Mouse (Mus musculus): ENCODE measurements around the gene Unc80. TPM values are rescaled to one million over a fixed set of nuclear protein-coding genes. Genes with fewer than 3 reads are reported as not detected.
"Not testable (repeated sequence)": the region's sequence is repeated elsewhere in the genome, so short reads cannot be mapped to it uniquely, and the experiment has no call there.

Gene Unc80
- polyA plus RNA-seq, 1 experiment from 2014 or later = 0.14 TPM

GRCm38 (mm10) chr1:66692308-66692707 lies 224.1 kb downstream of the Unc80 start:
- Histone ChIP-seq H3K27ac (ENCODE audit: poor library complexity, severe bottlenecking) (no peak overlapping the region), H3K4me1 (replicated peaks) (no peaks in the 10 kb centered on the region), H3K9ac (no peak overlapping the region), H3K9me3 (replicated peaks) (no peaks in the 10 kb centered on the region), H3K36me3 (no peaks in the 10 kb centered on the region), H3K27me3 (replicated peaks) (no peaks in the 10 kb centered on the region), H3K4me3 (no peak overlapping the region), H3K4me2 (no peak overlapping the region)
- 34% methylated on average over 1 of the region's 1 CpGs for WGBS
- no peak for ATAC-seq (ENCODE audit: insufficient number of reproducible peaks, low FRiP score)

DNA sequence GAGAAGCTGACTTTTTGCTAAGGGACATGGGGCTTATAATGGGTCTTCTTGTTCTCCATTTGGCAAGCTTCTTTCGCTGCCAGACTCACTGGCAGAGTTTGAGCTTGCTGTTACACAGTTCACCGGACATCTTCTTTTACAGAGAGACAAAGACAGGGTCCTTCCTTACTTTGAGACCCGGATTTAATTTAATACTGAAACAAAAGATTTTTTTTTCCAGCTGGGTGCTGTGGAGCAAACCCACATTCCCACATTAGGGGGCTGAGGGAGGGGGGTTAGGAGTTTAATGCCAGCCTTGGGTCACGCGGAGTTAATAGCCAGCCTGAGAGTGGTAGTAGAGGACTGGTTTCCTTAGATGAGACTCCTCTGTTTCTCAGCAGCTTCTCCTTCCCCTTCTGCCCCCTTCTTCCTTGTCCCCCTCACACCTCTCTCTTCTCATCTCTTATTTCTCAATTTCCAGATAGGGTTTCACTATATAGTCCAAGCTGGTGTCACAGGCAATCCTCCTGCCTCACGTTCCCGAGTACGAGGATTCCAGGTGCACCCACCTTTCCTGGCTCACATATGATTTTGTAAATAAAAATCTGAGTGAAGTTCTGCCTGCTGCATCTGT lies 224.7 kb downstream of the Unc80 start:
- H3K4me2 ChIP-seq = no peak overlapping the region
- no peaks in the 10 kb centered on the region for H3K4me1 ChIP-seq (replicated peaks)
- H3K9ac ChIP-seq = no peak overlapping the region
- no peaks in the 10 kb centered on the region for H3K27me3 ChIP-seq (replicated peaks)
- H3K4me3 ChIP-seq = no peak overlapping the region
- no peaks in the 10 kb centered on the region for H3K9me3 ChIP-seq (replicated peaks)
- no peak overlapping the region for H3K27ac ChIP-seq (ENCODE audit: poor library complexity, severe bottlenecking)
- H3K36me3 ChIP-seq = no peaks in the 10 kb centered on the region
- ATAC-seq (ENCODE audit: insufficient number of reproducible peaks, low FRiP score) = no peak
- WGBS = 83% methylated on average over 8 of the region's 8 CpGs

GRCm38 (mm10) chr1:66694266-66694665 lies 226.1 kb downstream of the Unc80 start:
- no peak for ATAC-seq (ENCODE audit: insufficient number of reproducible peaks, low FRiP score)
- Histone ChIP-seq H3K27ac (ENCODE audit: poor library complexity, severe bottlenecking) (no peak overlapping the region), H3K4me1 (replicated peaks) (no peaks in the 10 kb centered on the region), H3K4me2 (no peak overlapping the region), H3K9me3 (replicated peaks) (no peaks in the 10 kb centered on the region), H3K9ac (no peak overlapping the region), H3K27me3 (replicated peaks) (no peaks in the 10 kb centered on the region), H3K4me3 (no peak overlapping the region), H3K36me3 (no peaks in the 10 kb centered on the region)
- 55% methylated on average over 5 of the region's 5 CpGs for WGBS

- Histone ChIP-seq H3K36me3 (no peaks in the 10 kb centered on the region), H3K9ac (no peak overlapping the region), H3K27ac (ENCODE audit: poor library complexity, severe bottlenecking) (no peak overlapping the region), H3K9me3 (replicated peaks) (no peaks in the 10 kb centered on the region), H3K4me1 (replicated peaks) (no peaks in the 10 kb centered on the region), H3K27me3 (replicated peaks) (no peaks in the 10 kb centered on the region), H3K4me3 (no peak overlapping the region), H3K4me2 (peak overlapping the region; percentile 7; the same call in 1 of the 2 replicates)
- 46% methylated on average over 7 of the region's 7 CpGs for WGBS
- no peak for ATAC-seq (ENCODE audit: insufficient number of reproducible peaks, low FRiP score)
Observed at GRCm38 (mm10) chr1:66695296-66695695, 227.1 kb downstream of the Unc80 start.

- peaks cover 13% of the 10 kb centered on the region for H3K4me1 ChIP-seq (replicated peaks)
- not testable (repeated sequence) for H3K36me3 ChIP-seq; H3K27ac ChIP-seq (ENCODE audit: poor library complexity, severe bottlenecking); ATAC-seq (ENCODE audit: insufficient number of reproducible peaks, low FRiP score); H3K4me3 ChIP-seq; H3K9me3 ChIP-seq (replicated peaks); H3K4me2 ChIP-seq; H3K27me3 ChIP-seq (replicated peaks); H3K9ac ChIP-seq
- WGBS = 89% methylated on average over 10 of the region's 10 CpGs
Observed at GRCm38 (mm10) chr1:66699630-66700029, 231.5 kb downstream of the Unc80 start.

DNA sequence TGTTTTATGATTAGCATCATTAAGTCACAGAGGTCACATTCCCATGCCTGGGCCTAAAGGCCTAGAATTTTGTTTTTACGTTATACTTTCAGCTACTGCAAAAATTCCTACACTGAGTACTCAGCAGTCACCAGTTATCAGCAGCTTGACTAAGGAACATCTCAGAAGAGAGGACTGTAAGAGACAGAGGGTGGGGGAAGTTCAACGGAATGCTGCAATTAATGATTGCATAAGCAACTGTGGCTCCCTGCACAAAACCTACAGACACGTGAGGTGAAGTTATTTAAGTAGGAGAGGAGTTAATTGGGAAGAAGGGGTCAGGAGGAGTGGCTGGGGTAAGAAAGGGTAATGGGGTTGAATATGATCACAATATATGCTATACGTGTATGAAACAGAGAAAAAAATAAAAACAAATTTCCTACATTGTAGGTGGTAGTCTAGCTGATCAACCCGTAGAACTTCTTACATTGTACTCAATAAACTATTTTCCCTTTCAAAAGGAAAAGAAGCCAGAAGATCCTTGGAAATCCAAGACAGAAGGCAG lies 232.1 kb downstream of the Unc80 start:
- no peak overlapping the region for H3K27ac ChIP-seq (ENCODE audit: poor library complexity, severe bottlenecking)
- H3K4me1 ChIP-seq (replicated peaks) = peaks cover 14% of the 10 kb centered on the region
- 48% methylated on average over 5 of the region's 5 CpGs for WGBS
- peak overlapping the region; percentile 74 for H3K4me2 ChIP-seq
- H3K4me3 ChIP-seq = peak overlapping the region; percentile 74
- H3K27me3 ChIP-seq (replicated peaks) = no peaks in the 10 kb centered on the region
- H3K9me3 ChIP-seq (replicated peaks) = no peaks in the 10 kb centered on the region
- H3K36me3 ChIP-seq = no peaks in the 10 kb centered on the region
- H3K9ac ChIP-seq = no peak overlapping the region
- peak; percentile 10; the same call in 1 of the 2 replicates for ATAC-seq (ENCODE audit: insufficient number of reproducible peaks, low FRiP score)

GRCm38 (mm10) chr1:66700693-66701575 lies 232.8 kb downstream of the Unc80 start, which contains the start of gene Rpe:
Gene Rpe (plus strand): TSS chr1:66700831.
- under 1% methylated on average over 73 of the region's 73 CpGs for WGBS
- H3K9me3 ChIP-seq (replicated peaks) = no peaks in the 10 kb centered on the region
- H3K9ac ChIP-seq = peak within 1 kb of the TSS; percentile 85
- H3K27ac ChIP-seq (ENCODE audit: poor library complexity, severe bottlenecking) = peak within 1 kb of the TSS; percentile 57
- peak within 1 kb of the TSS; percentile 74 for H3K4me2 ChIP-seq
- no peaks in the 10 kb centered on the region for H3K27me3 ChIP-seq (replicated peaks)
- peak; percentile 100 for ATAC-seq (ENCODE audit: insufficient number of reproducible peaks, low FRiP score)
- peaks cover 14% of the 10 kb centered on the region for H3K4me1 ChIP-seq (replicated peaks)
- H3K4me3 ChIP-seq = peak within 1 kb of the TSS; percentile 74
- H3K36me3 ChIP-seq = no peaks in the 10 kb centered on the region

GRCm38 (mm10) chr1:66701576-66701940 lies 233.4 kb downstream of the Unc80 start:
- WGBS = 27% methylated on average over 2 of the region's 2 CpGs
- Histone ChIP-seq H3K9me3 (replicated peaks) (no peaks in the 10 kb centered on the region), H3K27ac (ENCODE audit: poor library complexity, severe bottlenecking) (no peak overlapping the region)

DNA sequence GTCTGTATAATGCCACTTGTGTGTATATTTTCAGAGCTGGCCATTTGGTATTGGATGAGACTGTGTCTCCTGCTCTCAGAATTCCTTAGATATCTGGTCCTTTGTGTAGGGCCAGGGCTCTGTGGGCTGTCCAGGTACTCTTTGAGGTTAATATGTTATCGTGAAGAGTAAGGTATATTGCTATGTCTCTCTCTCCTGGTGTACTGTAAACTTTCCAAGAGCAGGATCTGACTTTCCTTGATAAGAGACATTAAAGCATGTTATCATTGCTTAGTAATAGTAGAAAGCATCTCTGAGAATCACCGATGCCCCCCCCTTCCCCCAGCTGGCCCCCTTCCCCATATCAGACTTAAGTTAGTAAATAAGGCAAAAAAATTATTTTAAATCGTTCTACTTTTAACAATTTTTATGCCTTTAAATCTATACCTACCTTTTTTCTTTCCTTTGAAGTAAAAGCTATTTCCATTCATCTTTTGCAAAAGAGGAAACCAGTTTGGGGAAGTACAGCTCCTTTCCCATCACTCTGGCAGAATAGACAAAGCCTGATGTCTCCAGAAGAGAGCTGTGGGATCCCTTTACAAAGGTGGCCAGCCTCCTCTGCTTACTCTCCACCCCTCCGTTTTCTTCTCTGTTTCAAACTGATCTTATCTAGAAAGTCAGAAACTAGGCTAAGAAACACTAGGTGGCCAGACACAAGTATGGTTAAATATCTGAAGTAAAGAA lies 234.6 kb downstream of the Unc80 start:
- H3K4me2 ChIP-seq = no peak overlapping the region
- 73% methylated on average over 4 of the region's 4 CpGs for WGBS
- H3K9ac ChIP-seq = no peak overlapping the region

More at GRCm38 (mm10) chr1:66701576-66701940, 233.4 kb downstream of the Unc80 start:
- peak overlapping the region; percentile 74 for H3K4me2 ChIP-seq
- H3K36me3 ChIP-seq = peaks cover 3% of the 10 kb centered on the region
- ATAC-seq (ENCODE audit: insufficient number of reproducible peaks, low FRiP score) = no peak
- H3K9ac ChIP-seq = peak overlapping the region; percentile 85
- H3K4me3 ChIP-seq = peak overlapping the region; percentile 74
- no peaks in the 10 kb centered on the region for H3K27me3 ChIP-seq (replicated peaks)
- peaks cover 14% of the 10 kb centered on the region for H3K4me1 ChIP-seq (replicated peaks)

DNA sequence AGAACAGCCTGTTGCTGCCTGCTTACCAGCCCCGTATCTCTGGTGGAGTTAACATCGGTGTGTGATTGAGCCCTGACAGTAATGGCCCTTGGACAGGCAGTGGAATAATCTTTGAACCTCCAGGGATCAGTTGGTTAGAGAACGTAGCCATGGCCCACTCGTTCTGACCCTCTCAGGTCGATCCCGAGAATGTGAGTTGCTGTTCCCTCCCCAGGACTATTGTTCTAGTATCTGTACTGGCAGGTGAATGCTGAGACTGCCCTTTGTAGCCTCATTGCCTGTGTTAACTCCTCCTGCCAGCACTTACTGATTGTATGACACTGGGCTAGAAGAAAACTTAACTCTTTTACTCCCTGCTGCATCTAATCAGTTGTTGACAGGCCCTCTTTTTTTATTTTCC lies 236.4 kb downstream of the Unc80 start:
- H3K9ac ChIP-seq = no peak overlapping the region
- no peak overlapping the region; the same call in 1 of the 2 replicates for H3K4me2 ChIP-seq

More for the DNA sequence above, 234.6 kb downstream of the Unc80 start:
- peaks cover 14% of the 10 kb centered on the region for H3K4me1 ChIP-seq (replicated peaks)
- no peak overlapping the region for H3K4me3 ChIP-seq
- ATAC-seq (ENCODE audit: insufficient number of reproducible peaks, low FRiP score) = no peak
- H3K27ac ChIP-seq (ENCODE audit: poor library complexity, severe bottlenecking) = no peak overlapping the region
- no peaks in the 10 kb centered on the region for H3K9me3 ChIP-seq (replicated peaks)
- H3K27me3 ChIP-seq (replicated peaks) = no peaks in the 10 kb centered on the region
- H3K36me3 ChIP-seq = peaks cover 11% of the 10 kb centered on the region

GRCm38 (mm10) chr1:66712859-66713258 lies 244.7 kb downstream of the Unc80 start:
- 81% methylated on average over 3 of the region's 3 CpGs for WGBS
- no peaks in the 10 kb centered on the region for H3K9me3 ChIP-seq (replicated peaks)
- H3K36me3 ChIP-seq = peaks cover 51% of the 10 kb centered on the region
- H3K27me3 ChIP-seq (replicated peaks) = no peaks in the 10 kb centered on the region
- no peak for ATAC-seq (ENCODE audit: insufficient number of reproducible peaks, low FRiP score)
- H3K4me1 ChIP-seq (replicated peaks) = no peaks in the 10 kb centered on the region
- no peak overlapping the region for H3K27ac ChIP-seq (ENCODE audit: poor library complexity, severe bottlenecking)
- no peak overlapping the region for H3K4me3 ChIP-seq
- H3K4me2 ChIP-seq = no peak overlapping the region
- H3K9ac ChIP-seq = no peak overlapping the region

More for the DNA sequence above, 236.4 kb downstream of the Unc80 start:
- 46% methylated on average over 6 of the region's 6 CpGs for WGBS
- Histone ChIP-seq H3K4me3 (no peak overlapping the region), H3K27me3 (replicated peaks) (no peaks in the 10 kb centered on the region), H3K36me3 (peaks cover 18% of the 10 kb centered on the region), H3K27ac (ENCODE audit: poor library complexity, severe bottlenecking) (no peak overlapping the region), H3K4me1 (replicated peaks) (peaks cover 14% of the 10 kb centered on the region), H3K9me3 (replicated peaks) (no peaks in the 10 kb centered on the region)
- ATAC-seq (ENCODE audit: insufficient number of reproducible peaks, low FRiP score) = no peak
